Mouse (Mus musculus) G1E (cell line): ENCODE measurements around the gene Gm4952. TPM values are rescaled to one million over a fixed set of nuclear protein-coding genes. Genes with fewer than 3 reads are reported as not detected.
"Not testable (repeated sequence)": the region's sequence is repeated elsewhere in the genome, so short reads cannot be mapped to it uniquely, and the experiment has no call there.

Source experiments
- ATAC-seq: 2 replicates; pipeline ENCODE4 v1.8.0; 2016; ENCODE audit warnings: mild to moderate bottlenecking; ENCODE audit not compliant: insufficient number of reproducible peaks, poor library complexity, low FRiP score, severe bottlenecking; ENCODE audit errors: extremely low read depth
- DNase-seq: peaks from one replicate; pipeline ENCODE4 v3.0.0; 2012; ENCODE audit warnings: low spot score
- H3K27me3 ChIP-seq: 2 replicates; pipeline ENCODE4 v1.6.1; 2012; ENCODE audit warnings: mild to moderate bottlenecking, low read length, inconsistent platforms; ENCODE audit not compliant: insufficient read depth
- H3K36me3 ChIP-seq: replicated peaks from 2 replicates; pipeline ENCODE3; 2012; ENCODE audit warnings: mild to moderate bottlenecking, inconsistent platforms
- H3K4me1 ChIP-seq: 2 replicates; pipeline ENCODE4 v1.6.1; 2012; ENCODE audit warnings: low read depth, low read length, inconsistent platforms, mixed read lengths; ENCODE audit not compliant: insufficient read depth
- H3K4me3 ChIP-seq: 2 replicates; pipeline ENCODE4 v1.5.1; 2012; ENCODE audit warnings: low read depth, mild to moderate bottlenecking, inconsistent platforms, low read length, moderate library complexity, mixed read lengths
- H3K9me3 ChIP-seq: replicated peaks from 2 replicates; pipeline ENCODE4 v1.6.1; 2012; ENCODE audit warnings: inconsistent platforms
- CTCF ChIP-seq: IDR thresholded peaks from 2 replicates; pipeline ENCODE4 v1.5.1; 2012; ENCODE audit warnings: low read depth, low read length, inconsistent platforms, mixed read lengths
- GATA1 ChIP-seq: IDR thresholded peaks from 2 replicates; pipeline ENCODE4 v1.6.1; 2012; ENCODE audit warnings: borderline replicate concordance, low read length, inconsistent platforms, mixed read lengths
- GATA2 ChIP-seq: IDR thresholded peaks from 2 replicates; pipeline ENCODE4 v1.6.1; 2012; ENCODE audit warnings: low read depth, low read length, inconsistent platforms, borderline replicate concordance
- POLR2AphosphoS5 ChIP-seq: IDR thresholded peaks from 2 replicates; pipeline ENCODE4 v1.6.1; 2012; ENCODE audit warnings: low read depth, low read length, inconsistent platforms; ENCODE audit not compliant: insufficient replicate concordance
- TAL1 ChIP-seq: conservative IDR thresholded peaks from 2 replicates; pipeline ENCODE4 v1.6.1; 2012; ENCODE audit warnings: low read depth, low read length, inconsistent platforms, mixed read lengths
- polyA plus RNA-seq: library from polyadenylated mRNA; stranded (reverse); fragments of >175 nt; gene quantifications from 2 replicates; pipeline ENCODE4 v1.2.3, GENCODE M21; 2012
- total RNA-seq, 2 experiments: library from RNA; stranded (forward) in 1 of 2; stranded (reverse) in 1 of 2; fragments of 200-1000 nt in 1 of 2; fragments of >200 nt in 1 of 2; fragmentation: Nextera tagmentation in 1 of 2; gene quantifications; 2 replicates each; pipeline ENCODE4 v1.2.3; 2014 to 2017

Gm4952 gene
- total and polyA plus RNA-seq, 3 experiments, result 0.11 TPM; not detected in 2

DNA sequence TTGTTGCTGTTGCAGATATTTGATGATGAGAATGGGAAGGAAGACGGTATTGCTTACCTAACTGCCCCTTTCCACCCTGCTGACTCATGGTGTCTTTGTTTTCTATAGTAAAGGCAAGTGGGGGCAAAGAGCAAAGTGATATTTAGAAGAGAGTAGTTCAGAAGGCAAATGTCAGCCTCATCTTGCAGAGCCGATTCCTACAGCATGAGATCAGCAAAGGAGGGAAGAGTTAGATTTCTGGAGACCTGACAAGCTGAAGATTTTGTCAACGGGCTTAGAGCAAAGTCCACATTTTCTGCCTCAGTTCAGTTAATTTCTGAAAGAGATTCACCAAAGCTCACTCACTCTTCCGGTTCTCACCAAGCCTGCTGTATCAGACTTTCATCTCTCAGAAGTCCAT is 33.4 kb downstream of the Gm4952 start, which contains the start of gene Glyat:
Glyat (plus strand) TSS at position 133 of the 400 bp plus-strand sequence.
- no peaks in the 10 kb centered on the region for H3K36me3 ChIP-seq
- DNase-seq (no peak), ATAC-seq (no peak)
- H3K27me3 ChIP-seq, result peaks cover 2% of the 10 kb centered on the region; the same call in 1 of the 2 replicates
- TF ChIP-seq GATA1 (no peak), GATA2 (no peak), CTCF (no peak), TAL1 (no peak), POLR2AphosphoS5 (no peak)
- H3K9me3 ChIP-seq, result no peaks in the 10 kb centered on the region
- H3K4me3 ChIP-seq, result no peak within 1 kb of the TSS
- no peaks in the 10 kb centered on the region for H3K4me1 ChIP-seq

DNA sequence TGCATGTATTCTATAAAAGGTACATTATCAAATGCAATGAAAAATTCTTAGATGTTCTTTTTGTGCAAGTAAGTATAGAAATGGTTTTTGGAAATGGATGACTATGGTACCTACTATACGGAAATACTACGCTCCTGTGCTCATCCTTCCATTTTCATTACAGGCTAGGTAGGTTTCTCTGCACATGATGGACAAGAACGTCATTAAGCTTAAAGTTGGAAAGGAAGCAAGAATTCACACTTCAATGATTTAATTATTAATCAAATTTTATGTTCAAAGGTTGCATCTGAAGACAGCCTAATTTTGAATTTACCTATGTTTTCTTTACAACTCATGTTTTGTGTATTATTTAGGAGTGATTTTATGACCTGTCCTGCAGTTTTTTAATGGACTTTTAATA is 34.5 kb downstream of the Gm4952 start:
- Histone ChIP-seq H3K27me3 (no peaks in the 10 kb centered on the region), H3K4me1 (no peaks in the 10 kb centered on the region), H3K36me3 (no peaks in the 10 kb centered on the region), H3K9me3 (no peaks in the 10 kb centered on the region), H3K4me3 (no peak overlapping the region)
- TF ChIP-seq GATA1, result no peak
- no peak for TF ChIP-seq TAL1
- TF ChIP-seq GATA2, result no peak
- TF ChIP-seq CTCF, result no peak
- TF ChIP-seq POLR2AphosphoS5, result no peak
- no peak for ATAC-seq
- DNase-seq, result no peak

DNA sequence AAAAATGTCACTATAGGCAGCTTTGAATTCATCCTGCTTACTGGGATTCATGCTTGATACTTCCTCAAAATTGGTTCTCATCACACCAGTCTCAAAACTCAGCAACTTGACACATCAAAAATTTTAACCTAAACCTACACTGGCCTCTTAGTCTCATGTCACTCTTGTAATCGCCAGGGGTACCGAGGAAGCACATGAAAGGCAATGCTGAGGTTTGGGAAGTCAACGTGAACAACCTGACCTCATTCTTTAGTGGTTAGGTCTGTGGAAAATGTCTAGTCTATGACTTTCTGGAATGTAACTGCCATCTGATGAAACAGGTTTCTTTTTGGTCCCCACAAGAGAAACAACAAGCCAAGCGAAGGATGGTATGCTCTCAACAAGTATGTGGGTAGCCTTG is 35.2 kb downstream of the Gm4952 start:
- Histone ChIP-seq H3K4me1 (no peaks in the 10 kb centered on the region), H3K9me3 (no peaks in the 10 kb centered on the region), H3K27me3 (no peaks in the 10 kb centered on the region; the same call in 1 of the 2 replicates), H3K4me3 (no peak overlapping the region), H3K36me3 (no peaks in the 10 kb centered on the region)
- no peak for TF ChIP-seq TAL1
- no peak for TF ChIP-seq GATA2
- TF ChIP-seq GATA1, result no peak
- TF ChIP-seq CTCF, result no peak
- no peak for TF ChIP-seq POLR2AphosphoS5
- DNase-seq, result no peak
- ATAC-seq, result no peak

DNA sequence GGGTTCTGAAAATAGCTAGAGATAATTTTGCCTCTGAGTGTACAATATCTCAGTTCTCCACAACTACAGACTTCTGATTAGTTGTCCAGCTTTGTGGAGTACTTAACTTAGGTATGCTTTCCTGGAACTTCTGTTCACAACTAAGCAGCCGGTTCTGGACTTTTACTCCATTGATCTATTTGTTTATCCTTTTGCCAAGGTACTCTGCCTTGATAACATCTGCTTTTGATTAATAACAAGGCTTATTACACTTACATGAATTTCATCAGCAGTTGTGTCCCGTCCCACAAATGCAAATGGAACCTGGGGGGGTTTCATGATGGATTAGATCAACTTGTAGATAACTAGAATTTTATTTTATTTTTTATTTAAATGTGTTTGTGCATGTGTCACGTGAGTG is 37.1 kb downstream of the Gm4952 start:
- H3K4me1 ChIP-seq, result no peaks in the 10 kb centered on the region
- H3K36me3 ChIP-seq, result no peaks in the 10 kb centered on the region
- H3K4me3 ChIP-seq, result no peak overlapping the region
- ATAC-seq, result no peak
- DNase-seq, result no peak
- no peaks in the 10 kb centered on the region; the same call in 1 of the 2 replicates for H3K27me3 ChIP-seq
- H3K9me3 ChIP-seq, result no peaks in the 10 kb centered on the region
- TF ChIP-seq GATA1 (no peak), CTCF (no peak), TAL1 (no peak), POLR2AphosphoS5 (no peak), GATA2 (no peak)

DNA sequence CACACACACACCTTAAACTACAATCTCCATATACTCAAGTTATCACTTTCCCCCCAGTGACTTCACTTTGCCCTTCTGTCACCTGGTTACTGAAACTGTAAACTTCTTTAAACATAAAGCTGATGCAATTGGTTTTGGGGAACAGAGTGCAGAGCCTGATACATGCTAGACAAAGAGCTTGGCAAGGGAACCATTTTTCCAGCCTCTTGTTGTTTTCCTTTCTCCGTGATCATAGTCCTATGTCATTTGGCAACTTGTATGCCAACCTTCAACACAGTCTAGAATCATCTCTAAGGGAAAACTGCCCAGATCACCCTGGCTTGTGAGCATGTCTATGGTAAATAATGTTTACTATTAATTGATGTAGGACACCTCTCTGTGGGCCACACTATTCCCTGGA is 38.3 kb downstream of the Gm4952 start:
- Histone ChIP-seq H3K27me3 (no peaks in the 10 kb centered on the region; the same call in 1 of the 2 replicates), H3K9me3 (no peaks in the 10 kb centered on the region), H3K4me3 (no peak overlapping the region), H3K36me3 (no peaks in the 10 kb centered on the region), H3K4me1 (no peaks in the 10 kb centered on the region)
- no peak for ATAC-seq
- no peak for DNase-seq
- TF ChIP-seq GATA2, result no peak
- no peak for TF ChIP-seq POLR2AphosphoS5
- no peak for TF ChIP-seq TAL1
- no peak for TF ChIP-seq GATA1
- no peak for TF ChIP-seq CTCF

- Histone ChIP-seq H3K4me3 (no peak overlapping the region), H3K36me3 (no peaks in the 10 kb centered on the region), H3K27me3 (no peaks in the 10 kb centered on the region), H3K4me1 (no peaks in the 10 kb centered on the region), H3K9me3 (no peaks in the 10 kb centered on the region)
- DNase-seq (no peak), ATAC-seq (no peak)
- TF ChIP-seq TAL1 (no peak), POLR2AphosphoS5 (no peak), GATA2 (no peak), GATA1 (no peak), CTCF (no peak)
These were observed 49.7 kb downstream of the Gm4952 start for GRCm38 (mm10) chr19:12649511-12649910.

DNA sequence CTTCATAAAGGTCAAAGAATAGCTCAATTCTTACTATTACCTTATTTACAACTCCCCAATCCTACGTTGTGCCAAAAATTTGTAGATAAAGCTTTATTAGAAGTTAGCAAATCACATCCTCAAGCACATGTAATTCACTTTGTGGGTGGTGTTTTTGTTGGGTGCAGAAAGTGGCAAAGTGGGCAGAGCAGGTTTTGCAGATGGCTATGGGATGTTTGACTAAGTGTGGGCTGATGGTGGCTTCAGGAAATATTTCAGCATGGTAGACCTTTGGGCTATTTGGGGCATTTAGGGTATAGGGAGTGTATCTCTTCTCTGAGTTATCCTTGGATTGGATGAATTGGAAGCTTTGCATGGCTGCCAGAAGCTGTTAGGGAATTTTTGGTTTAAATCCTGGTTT is 66.4 kb downstream of the Gm4952 start:
- DNase-seq (no peak), ATAC-seq (no peak)
- H3K4me3 ChIP-seq, result no peak overlapping the region
- no peaks in the 10 kb centered on the region for H3K4me1 ChIP-seq
- peaks cover 3% of the 10 kb centered on the region; the same call in 1 of the 2 replicates for H3K27me3 ChIP-seq
- no peaks in the 10 kb centered on the region for H3K9me3 ChIP-seq
- TF ChIP-seq TAL1 (no peak), GATA1 (no peak), POLR2AphosphoS5 (no peak), CTCF (no peak), GATA2 (no peak)
- H3K36me3 ChIP-seq, result no peaks in the 10 kb centered on the region

DNA sequence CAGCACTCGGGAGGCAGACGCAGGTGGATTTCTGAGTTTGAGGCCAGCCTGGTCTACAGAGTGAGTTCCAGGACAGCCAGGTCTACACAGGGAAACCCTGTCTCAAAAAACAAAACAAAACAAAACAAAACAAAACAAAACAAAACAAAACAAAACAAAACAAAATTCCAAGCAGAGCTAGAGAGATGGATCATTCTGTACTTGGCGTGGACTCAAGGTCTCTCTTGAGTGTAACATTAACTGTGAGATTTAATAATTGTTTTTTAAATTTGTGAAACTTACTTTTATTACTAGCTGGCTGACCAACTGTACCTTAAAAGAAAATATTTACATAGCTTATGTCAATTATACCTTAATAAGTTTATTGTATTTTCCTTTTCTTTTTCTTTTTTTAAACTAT is 68.8 kb downstream of the Gm4952 start:
- H3K36me3 ChIP-seq, H3K4me3 ChIP-seq, DNase-seq, ATAC-seq, H3K27me3 ChIP-seq, H3K4me1 ChIP-seq, H3K9me3 ChIP-seq: not testable (repeated sequence)
